Mouse (Mus musculus) midbrain, embryonic 12.5 days (tissue): ENCODE data around the gene Spon1. TPM values are rescaled to one million over a fixed set of nuclear protein-coding genes. Genes with fewer than 3 reads are reported as not detected.
A peak's percentile ranks its signal among the peaks of the same experiment; 100 is the strongest.

ENCODE experiments used
- ATAC-seq: fragments of 200-750 bp; cut with Nextera tagmentation; 2 replicates; pipeline ENCODE4 v1.8.0; 2017; ENCODE audit warnings: low read depth, moderate TSS enrichment, moderate library complexity; ENCODE audit not compliant: low FRiP score
- H3K27ac ChIP-seq: fragments of 300-500 bp; sonication (generic); replicated peaks from 2 replicates; pipeline ENCODE4 v1.5.1; 2016; ENCODE audit warnings: mild to moderate bottlenecking
- H3K27me3 ChIP-seq: fragments of 300-500 bp; sonication (generic); 2 replicates; pipeline ENCODE4 v1.6.1; 2016; ENCODE audit warnings: mild to moderate bottlenecking
- H3K36me3 ChIP-seq: fragments of 300-500 bp; sonication (generic); 2 replicates; pipeline ENCODE4 v1.6.1; 2016
- H3K4me1 ChIP-seq: fragments of 300-500 bp; sonication (generic); 2 replicates; pipeline ENCODE4 v1.6.1; 2016
- H3K4me2 ChIP-seq: fragments of 300-500 bp; sonication (generic); replicated peaks from 2 replicates; pipeline ENCODE4 v1.6.1; 2016; ENCODE audit warnings: mild to moderate bottlenecking, moderate library complexity
- H3K4me3 ChIP-seq: fragments of 300-500 bp; sonication (generic); 2 replicates; pipeline ENCODE4 v1.5.1; 2016; ENCODE audit warnings: mild to moderate bottlenecking
- H3K9ac ChIP-seq: fragments of 300-500 bp; sonication (generic); replicated peaks from 2 replicates; pipeline ENCODE4 v1.6.1; 2016; ENCODE audit warnings: mild to moderate bottlenecking, moderate library complexity
- H3K9me3 ChIP-seq: fragments of 300-500 bp; sonication (generic); 2 replicates; pipeline ENCODE4 v1.6.1; 2016; ENCODE audit warnings: mild to moderate bottlenecking
- WGBS: fragments of 180-500 bp; shearing (Covaris S2); methylation state at CpG from one replicate; pipeline ENCODE4 v1.1.7; 2016; 5-methylcytosine and 5-hydroxymethylcytosine counted together
- polyA plus RNA-seq: library from polyadenylated mRNA; unstranded; fragments of >200 nt; fragmentation: Nextera tagmentation; extraction: Ambion mirVana; gene quantifications from 2 replicates; pipeline ENCODE4 v1.2.1, GENCODE M21; 2016

Spon1 gene
- polyA plus RNA-seq, 1 experiment from 2014 or later: 57.5 TPM

GRCm38 (mm10) chr7:114086021-114086710, 320.4 kb downstream of the Spon1 start:
- Histone ChIP-seq H3K4me2 (no peak overlapping the region), H3K4me1 (peaks cover 12% of the 10 kb centered on the region), H3K9me3 (no peaks in the 10 kb centered on the region), H3K27ac (no peak overlapping the region), H3K9ac (no peak overlapping the region), H3K27me3 (no peaks in the 10 kb centered on the region; the same call in none of the 2 replicates), H3K4me3 (no peak overlapping the region), H3K36me3 (no peaks in the 10 kb centered on the region)
- ATAC-seq: no peak
- 76% methylated on average over 6 of the region's 6 CpGs for WGBS

DNA sequence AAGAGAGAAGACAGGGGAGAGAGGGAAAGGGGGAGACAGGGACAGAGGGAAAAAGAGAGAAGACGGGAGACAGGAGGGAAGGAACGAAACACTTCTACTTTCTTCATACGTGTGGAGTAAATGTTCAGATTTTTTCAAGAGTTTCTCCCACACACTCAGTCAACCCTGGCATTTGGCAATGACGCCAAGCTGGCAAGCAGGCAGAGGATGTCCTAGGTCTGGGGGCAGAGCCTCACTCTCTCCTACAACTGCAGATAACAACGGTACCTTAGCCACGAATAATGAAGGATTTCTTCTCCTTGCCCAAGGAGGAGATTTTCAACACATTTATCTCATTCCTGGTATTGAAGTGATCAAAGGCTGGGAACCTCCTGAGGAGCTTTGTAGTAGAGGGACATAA, 321.5 kb downstream of the Spon1 start:
- Histone ChIP-seq H3K36me3 (no peaks in the 10 kb centered on the region), H3K4me2 (no peak overlapping the region), H3K27ac (no peak overlapping the region), H3K9ac (no peak overlapping the region), H3K27me3 (no peaks in the 10 kb centered on the region; the same call in none of the 2 replicates), H3K4me3 (no peak overlapping the region), H3K4me1 (peaks cover 16% of the 10 kb centered on the region), H3K9me3 (no peaks in the 10 kb centered on the region)
- 33% methylated on average over 6 of the region's 6 CpGs for WGBS
- ATAC-seq: no peak

- Histone ChIP-seq H3K4me3 (no peak overlapping the region), H3K27me3 (no peaks in the 10 kb centered on the region; the same call in none of the 2 replicates), H3K4me2 (peak overlapping the region; percentile 30), H3K36me3 (no peaks in the 10 kb centered on the region), H3K27ac (no peak overlapping the region), H3K9me3 (no peaks in the 10 kb centered on the region), H3K4me1 (peaks cover 16% of the 10 kb centered on the region), H3K9ac (no peak overlapping the region)
- no peak for ATAC-seq
- WGBS: 6% methylated on average over 11 of the region's 11 CpGs
Observed at GRCm38 (mm10) chr7:114087986-114088385, 322.2 kb downstream of the Spon1 start.

DNA sequence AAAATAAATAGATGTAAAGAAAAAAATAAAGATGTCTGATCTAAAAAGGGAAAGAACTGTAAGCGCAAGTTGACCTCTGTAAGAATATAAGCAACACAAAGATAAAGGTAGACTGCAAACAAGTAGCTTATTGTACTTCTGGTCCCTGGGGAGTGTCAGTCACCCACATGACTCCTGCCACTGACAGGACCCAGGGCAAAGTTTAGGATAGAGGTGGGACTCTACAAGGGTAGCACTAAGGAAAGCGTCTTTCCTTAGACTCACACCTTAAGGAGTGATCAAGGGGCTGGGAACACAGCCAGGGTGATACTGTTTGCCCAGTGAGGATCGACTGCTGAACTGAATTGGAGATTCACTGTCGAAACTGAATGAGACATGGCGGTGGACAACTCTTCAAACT, 323.1 kb downstream of the Spon1 start:
- H3K27me3 ChIP-seq: no peaks in the 10 kb centered on the region; the same call in none of the 2 replicates
- ATAC-seq: no peak
- H3K9ac ChIP-seq: no peak overlapping the region
- H3K36me3 ChIP-seq: no peaks in the 10 kb centered on the region
- peaks cover 16% of the 10 kb centered on the region for H3K4me1 ChIP-seq
- H3K27ac ChIP-seq: no peak overlapping the region
- H3K4me2 ChIP-seq: no peak overlapping the region
- WGBS: 67% methylated on average over 5 of the region's 5 CpGs
- H3K4me3 ChIP-seq: no peak overlapping the region
- H3K9me3 ChIP-seq: no peaks in the 10 kb centered on the region

GRCm38 (mm10) chr7:114090231-114090630, 324.4 kb downstream of the Spon1 start:
- H3K36me3 ChIP-seq: no peaks in the 10 kb centered on the region
- no peak overlapping the region for H3K27ac ChIP-seq
- H3K4me1 ChIP-seq: peaks cover 16% of the 10 kb centered on the region
- H3K9me3 ChIP-seq: no peaks in the 10 kb centered on the region
- no peak overlapping the region for H3K4me3 ChIP-seq
- WGBS: 88% methylated on average over 3 of the region's 3 CpGs
- no peak overlapping the region for H3K9ac ChIP-seq
- H3K27me3 ChIP-seq: no peaks in the 10 kb centered on the region; the same call in none of the 2 replicates
- no peak overlapping the region for H3K4me2 ChIP-seq
- ATAC-seq: no peak

DNA sequence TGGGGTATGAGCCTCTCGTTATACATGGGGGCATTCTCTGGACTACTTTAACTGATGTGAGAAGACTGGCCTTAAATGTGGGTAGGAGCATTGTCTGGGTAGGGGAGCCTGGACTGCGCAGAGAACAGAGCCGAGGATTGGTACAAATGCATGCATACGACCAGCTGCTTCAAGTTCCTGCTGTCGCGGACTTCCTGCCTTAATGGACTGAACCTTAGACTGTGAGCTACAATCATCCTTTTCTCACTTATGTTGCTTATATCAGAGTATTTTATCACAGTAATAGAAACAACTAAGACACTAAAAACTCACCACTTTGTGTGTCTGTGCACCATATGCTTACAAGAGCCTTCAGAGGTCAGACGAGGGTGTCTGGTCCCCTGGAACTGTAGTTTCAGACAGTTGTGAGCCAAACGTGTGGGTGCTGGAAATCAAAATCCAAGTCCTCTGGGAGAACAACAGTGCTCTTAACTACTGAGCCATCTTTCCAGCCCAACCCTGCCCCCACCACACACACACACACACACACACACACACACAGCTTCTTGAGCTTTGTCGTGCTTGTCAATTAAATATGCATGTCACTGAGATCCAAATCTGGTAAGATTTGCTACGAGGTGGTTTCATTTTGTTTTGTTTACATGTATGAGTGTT, 325.2 kb downstream of the Spon1 start:
- no peaks in the 10 kb centered on the region for H3K36me3 ChIP-seq
- H3K27me3 ChIP-seq: no peaks in the 10 kb centered on the region; the same call in none of the 2 replicates
- ATAC-seq: no peak
- peaks cover 16% of the 10 kb centered on the region for H3K4me1 ChIP-seq
- no peak overlapping the region for H3K9ac ChIP-seq
- H3K9me3 ChIP-seq: no peaks in the 10 kb centered on the region
- no peak overlapping the region for H3K27ac ChIP-seq
- no peak overlapping the region for H3K4me2 ChIP-seq
- WGBS: 73% methylated on average over 10 of the region's 10 CpGs
- no peak overlapping the region for H3K4me3 ChIP-seq
